Mouse (Mus musculus) heart, postnatal 0 days (tissue): ENCODE results near the gene Rps25. TPM values are rescaled to one million over a fixed set of nuclear protein-coding genes. Genes with fewer than 3 reads are reported as not detected.

Source experiments
- ATAC-seq: fragments of 200-750 bp; cut with Nextera tagmentation; 2 replicates; pipeline ENCODE4 v1.8.0; 2017; ENCODE audit warnings: low read depth, moderate number of reproducible peaks, moderate library complexity; ENCODE audit not compliant: insufficient read depth
- DNase-seq: peaks from one replicate; pipeline ENCODE4 v3.0.0-alpha.2; 2016; ENCODE audit warnings: low spot score
- H3K27ac ChIP-seq: fragments of 300-500 bp; sonication (generic); 2 replicates; pipeline ENCODE4 v1.5.1; 2014; ENCODE audit warnings: low read depth, mild to moderate bottlenecking
- H3K27me3 ChIP-seq: fragments of 300-500 bp; sonication (generic); 2 replicates; pipeline ENCODE4 v1.6.1; 2014; ENCODE audit warnings: low read length, mixed read lengths; ENCODE audit not compliant: control insufficient read depth, insufficient read depth
- H3K36me3 ChIP-seq: fragments of 300-500 bp; sonication (generic); replicated peaks from 2 replicates; pipeline ENCODE4 v1.6.1; 2014; ENCODE audit warnings: low read length, mixed read lengths; ENCODE audit not compliant: control insufficient read depth, insufficient read depth
- H3K4me1 ChIP-seq: fragments of 300-500 bp; sonication (generic); 2 replicates; pipeline ENCODE4 v1.6.1; 2014; ENCODE audit warnings: antibody characterized with exemption; ENCODE audit not compliant: control insufficient read depth, insufficient read depth
- H3K4me2 ChIP-seq: fragments of 300-500 bp; sonication (generic); 2 replicates; pipeline ENCODE4 v1.6.1; 2014; ENCODE audit warnings: low read depth, mild to moderate bottlenecking, low read length, moderate library complexity
- H3K4me3 ChIP-seq: fragments of 300-500 bp; sonication (generic); 2 replicates; pipeline ENCODE4 v1.5.1; 2014; ENCODE audit warnings: low read depth, low read length
- H3K9ac ChIP-seq: fragments of 300-500 bp; sonication (generic); replicated peaks from 2 replicates; pipeline ENCODE4 v1.6.1; 2014; ENCODE audit warnings: low read depth, low read length, mixed read lengths
- H3K9me3 ChIP-seq: fragments of 300-500 bp; sonication (generic); replicated peaks from 2 replicates; pipeline ENCODE4 v1.6.1; 2016; ENCODE audit warnings: low read length; ENCODE audit not compliant: control insufficient read depth
- CTCF ChIP-seq: IDR thresholded peaks from 2 replicates; pipeline ENCODE4 v1.5.1; 2016; ENCODE audit warnings: antibody characterized with exemption, control low read depth, low read depth
- EP300 ChIP-seq: IDR thresholded peaks from 2 replicates; pipeline ENCODE4 v1.6.1; 2016; ENCODE audit warnings: antibody characterized with exemption, low read depth
- WGBS: fragments of 180-500 bp; shearing (Covaris S2); extraction: QIAGEN DNeasy Blood & Tissue Kit; methylation state at CpG from one replicate; pipeline ENCODE4 v1.1.7; 2014; 5-methylcytosine and 5-hydroxymethylcytosine counted together
- polyA plus RNA-seq: library from polyadenylated mRNA; unstranded; fragments of >200 nt; fragmentation: Nextera tagmentation; extraction: Ambion mirVana; gene quantifications from 2 replicates; pipeline ENCODE4 v1.2.1, GENCODE M21; 2015
- total RNA-seq: library from RNA; depleted of rRNA; stranded (reverse); fragments of >200 nt; gene quantifications from 2 replicates; pipeline ENCODE4 v1.2.3, GENCODE M21; 2014; ENCODE audit warnings: low replicate concordance

Gene Rps25
- total and polyA plus RNA-seq, 2 experiments from 2014 or later, result 464 to 1,421 TPM

- H3K9me3 ChIP-seq, result no peaks in the 10 kb centered on the region
- H3K27me3 ChIP-seq, result no peaks in the 10 kb centered on the region
- 5% methylated on average over 15 of the region's 15 CpGs for WGBS
- TF ChIP-seq EP300 (no peak), CTCF (no peak)
- H3K27ac ChIP-seq, result peak overlapping the region; percentile 69
- peak overlapping the region; percentile 87 for H3K4me2 ChIP-seq
- ATAC-seq (no peak), DNase-seq (no peak)
- peaks cover 15% of the 10 kb centered on the region for H3K4me1 ChIP-seq
- H3K9ac ChIP-seq, result peak overlapping the region; percentile 71
- peaks cover 43% of the 10 kb centered on the region for H3K36me3 ChIP-seq
- peak overlapping the region; percentile 62 for H3K4me3 ChIP-seq
These were observed 27.1 kb upstream of the Rps25 start for GRCm38 (mm10) chr9:44379862-44380261.

- Histone ChIP-seq H3K36me3 (peaks cover 89% of the 10 kb centered on the region), H3K9me3 (no peaks in the 10 kb centered on the region), H3K27me3 (no peaks in the 10 kb centered on the region), H3K4me1 (peaks cover 9% of the 10 kb centered on the region; the same call in 1 of the 2 replicates), H3K9ac (no peak overlapping the region), H3K4me3 (no peak overlapping the region), H3K27ac (no peak overlapping the region), H3K4me2 (no peak overlapping the region)
- 87% methylated on average over 13 of the region's 13 CpGs for WGBS
- ATAC-seq (no peak), DNase-seq (no peak)
- TF ChIP-seq CTCF (no peak), EP300 (no peak)
These were observed 22.3 kb upstream of the Rps25 start for GRCm38 (mm10) chr9:44384596-44384995.

DNA sequence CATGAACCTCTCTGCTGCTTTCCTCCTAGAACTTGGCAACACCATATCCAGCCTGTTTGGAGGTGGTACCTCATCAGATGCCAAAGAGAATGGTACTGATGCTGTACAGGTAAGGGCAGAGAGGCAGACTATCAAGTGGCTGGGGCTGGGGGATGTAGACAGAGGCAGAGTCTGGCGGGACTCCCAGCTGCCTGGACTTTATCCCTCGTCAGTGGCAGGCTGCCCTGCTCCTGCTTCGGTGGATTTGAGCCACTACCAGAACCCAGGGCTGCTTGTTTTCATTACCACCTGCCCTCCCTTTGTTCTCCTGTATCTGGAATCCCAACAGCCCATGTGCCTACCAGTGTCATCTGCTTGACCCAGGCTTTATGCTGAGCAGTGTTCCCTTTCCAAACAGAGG, 19.7 kb upstream of the Rps25 start:
- DNase-seq (no peak), ATAC-seq (no peak)
- H3K9ac ChIP-seq, result no peak overlapping the region
- no peaks in the 10 kb centered on the region for H3K27me3 ChIP-seq
- no peak overlapping the region for H3K4me2 ChIP-seq
- H3K9me3 ChIP-seq, result no peaks in the 10 kb centered on the region
- H3K36me3 ChIP-seq, result peaks cover 87% of the 10 kb centered on the region
- H3K4me1 ChIP-seq, result no peaks in the 10 kb centered on the region
- TF ChIP-seq CTCF (no peak), EP300 (no peak)
- WGBS, result 52% methylated on average over 3 of the region's 3 CpGs
- no peak overlapping the region for H3K27ac ChIP-seq
- H3K4me3 ChIP-seq, result no peak overlapping the region

DNA sequence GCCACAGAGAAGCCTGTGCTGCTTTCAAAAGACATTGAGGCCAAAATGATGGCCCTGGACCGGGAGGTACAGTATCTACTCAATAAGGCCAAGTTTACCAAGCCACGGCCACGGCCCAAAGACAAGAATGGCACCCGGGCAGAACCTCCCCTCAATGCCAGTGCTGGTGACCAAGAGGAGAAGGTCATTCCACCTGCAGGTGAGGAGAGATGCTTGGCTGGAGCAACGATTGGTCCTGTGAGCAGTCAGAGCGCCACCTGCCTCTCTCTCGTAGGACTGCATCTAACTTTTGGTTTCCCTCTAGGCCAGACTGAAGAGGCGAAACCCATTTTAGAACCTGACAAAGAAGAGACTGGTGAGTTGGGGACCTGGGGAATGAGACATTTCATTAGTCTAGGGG, 17.7 kb upstream of the Rps25 start:
- ATAC-seq, result no peak
- H3K4me1 ChIP-seq, result no peaks in the 10 kb centered on the region
- no peaks in the 10 kb centered on the region for H3K9me3 ChIP-seq
- DNase-seq, result peak; percentile 39
- H3K27me3 ChIP-seq, result no peaks in the 10 kb centered on the region
- peaks cover 67% of the 10 kb centered on the region for H3K36me3 ChIP-seq
- 55% methylated on average over 8 of the region's 8 CpGs for WGBS
- no peak overlapping the region for H3K4me2 ChIP-seq
- H3K9ac ChIP-seq, result no peak overlapping the region
- H3K27ac ChIP-seq, result no peak overlapping the region
- H3K4me3 ChIP-seq, result no peak overlapping the region
- TF ChIP-seq CTCF, result peak; percentile 57
- TF ChIP-seq EP300, result no peak

- no peaks in the 10 kb centered on the region for H3K27me3 ChIP-seq
- H3K4me1 ChIP-seq, result no peaks in the 10 kb centered on the region
- H3K36me3 ChIP-seq, result peaks cover 45% of the 10 kb centered on the region
These were observed 15.5 kb upstream of the Rps25 start for GRCm38 (mm10) chr9:44391466-44391865.

More at GRCm38 (mm10) chr9:44391466-44391865, 15.5 kb upstream of the Rps25 start:
- Histone ChIP-seq H3K4me3 (no peak overlapping the region), H3K27ac (no peak overlapping the region), H3K9ac (no peak overlapping the region), H3K4me2 (no peak overlapping the region), H3K9me3 (no peaks in the 10 kb centered on the region)
- 21% methylated on average over 4 of the region's 4 CpGs for WGBS
- ATAC-seq, result peak; percentile 57
- TF ChIP-seq CTCF (peak; percentile 79), EP300 (no peak)
- peak; percentile 46 for DNase-seq
